Mouse (Mus musculus): Measurements from ENCODE around the gene Eif4a1. TPM values are rescaled to one million over a fixed set of nuclear protein-coding genes. Genes with fewer than 3 reads are reported as not detected.

Eif4a1 gene
- total and polyA plus RNA-seq, 3 experiments, result 114 to 1,689 (median 634) TPM

GRCm38 (mm10) chr11:69645860-69646259, 26.4 kb downstream of the Eif4a1 start:
- Histone ChIP-seq H3K79me2 (ENCODE audit: control insufficient read depth, insufficient read depth, low read length, poor library complexity) (no peaks in the 10 kb centered on the region), H3K4me1 (ENCODE audit: control insufficient read depth in 1 of 2, insufficient read depth in 2 of 2, low read length in 2 of 2) (no peaks in the 10 kb centered on the region), H3K9me3 (replicated peaks; ENCODE audit: insufficient read depth, low read length) (no peaks in the 10 kb centered on the region), H3K4me3 (ENCODE audit: control insufficient read depth in 1 of 2, insufficient read depth in 1 of 2, low read depth in 2 of 2, low read length in 2 of 2) (no peak overlapping the region), H3K27me3 (ENCODE audit: control insufficient read depth in 1 of 2, insufficient read depth in 2 of 2, low read length in 2 of 2) (no peaks in the 10 kb centered on the region), H3K9ac (ENCODE audit: control insufficient read depth, low read depth, low read length, poor library complexity, severe bottlenecking) (no peak overlapping the region), H3K36me3 (ENCODE audit: control insufficient read depth in 1 of 2, insufficient read depth in 2 of 2, low read length in 2 of 2) (peaks cover 0 to 56% of the 10 kb centered on the region in 2 experiments; a peak in 2 of 4 replicates), H3K27ac (ENCODE audit: control insufficient read depth, low read depth, low read length) (no peak overlapping the region)
- TF ChIP-seq POLR2AphosphoS2 (IDR thresholded peaks at IDR 0.05; ENCODE audit: low read length) (no peak), ZKSCAN1 (IDR thresholded peaks at IDR 0.05; ENCODE audit: low read depth, low read length) (no peak), ELF1 (IDR thresholded peaks at IDR 0.05; ENCODE audit: low read depth, low read length) (no peak), RAD21 (IDR thresholded peaks at IDR 0.05; ENCODE audit: low read depth, low read length) (no peak), ZC3H11A (IDR thresholded peaks at IDR 0.05; ENCODE audit: low read depth, low read length) (no peak), GATA1 (IDR thresholded peaks at IDR 0.05; ENCODE audit: low read depth, low read length) (no peak), USF2 (IDR thresholded peaks at IDR 0.05; ENCODE audit: borderline replicate concordance in 1 of 2, insufficient read depth in 1 of 2, low read depth in 1 of 2, low read length in 2 of 2) (no peak), ZNF384 (IDR thresholded peaks at IDR 0.05; ENCODE audit: low read depth, low read length) (no peak), KAT2A (conservative IDR thresholded peaks at IDR 0.05; ENCODE audit: low read depth, low read length) (no peak)
- DNase-seq (ENCODE audit: low read depth, low spot score), result no peak

- DNase-seq (ENCODE audit: low read depth, low spot score), result peak; percentile 53
Observed at GRCm38 (mm10) chr11:69635471-69635870, 36.8 kb downstream of the Eif4a1 start.

GRCm38 (mm10) chr11:69633128-69633866, 38.9 kb downstream of the Eif4a1 start:
- Histone ChIP-seq H3K9me3 (replicated peaks; ENCODE audit: insufficient read depth, low read length) (no peaks in the 10 kb centered on the region), H3K36me3 (ENCODE audit: control insufficient read depth in 1 of 2, insufficient read depth in 2 of 2, low read length in 2 of 2) (peaks cover 15 to 39% of the 10 kb centered on the region in 2 experiments)
- DNase-seq (ENCODE audit: low read depth, low spot score), result peak; percentile 68
- TF ChIP-seq RAD21 (IDR thresholded peaks at IDR 0.05; ENCODE audit: low read depth, low read length) (no peak), POLR2AphosphoS2 (IDR thresholded peaks at IDR 0.05; ENCODE audit: low read length) (no peak), TCF12 (IDR thresholded peaks at IDR 0.05; ENCODE audit: low read depth, low read length) (no peak), BHLHE40 (IDR thresholded peaks at IDR 0.05; ENCODE audit: borderline replicate concordance, low read depth, low read length) (no peak), CHD2 (IDR thresholded peaks at IDR 0.05; ENCODE audit: low read length) (no peak), POLR2AphosphoS5 (IDR thresholded peaks at IDR 0.05; ENCODE audit: borderline replicate concordance, low read depth, low read length) (no peak), NELFE (IDR thresholded peaks at IDR 0.05; ENCODE audit: low read depth, low read length) (no peak; the same call in 1 of the 2 replicates), E2F4 (IDR thresholded peaks at IDR 0.05; ENCODE audit: borderline replicate concordance, low read depth, low read length) (no peak), NRF1 (IDR thresholded peaks at IDR 0.05; ENCODE audit: insufficient read depth, low read depth, low read length, poor library complexity, severe bottlenecking) (no peak), MAZ (IDR thresholded peaks at IDR 0.05; ENCODE audit: low read depth, low read length) (peak; percentile 70; the same call in 1 of the 2 replicates), TBP (IDR thresholded peaks at IDR 0.05; ENCODE audit: low read depth, low read length) (0 out of 2 replicates have a peak, but pooled peaks have one; percentile 16), GABPA (IDR thresholded peaks at IDR 0.05; ENCODE audit: low read depth, low read length) (no peak), POLR2A (IDR thresholded peaks at IDR 0.05; ENCODE audit: control insufficient read depth in 1 of 2, insufficient read depth in 1 of 2, low read depth in 1 of 2, low read length in 2 of 2, poor library complexity in 1 of 2) (no peak; a peak in 1 of 4 replicates), MEF2A (IDR thresholded peaks at IDR 0.05; ENCODE audit: extremely low read depth, insufficient replicate concordance, low read depth, low read length, poor library complexity, severe bottlenecking) (no peak), ELF1 (IDR thresholded peaks at IDR 0.05; ENCODE audit: low read depth, low read length) (no peak)

More at GRCm38 (mm10) chr11:69635471-69635870, 36.8 kb downstream of the Eif4a1 start:
- Histone ChIP-seq H3K4me1 (ENCODE audit: control insufficient read depth in 1 of 2, insufficient read depth in 2 of 2, low read length in 2 of 2) (peaks cover 19 to 27% of the 10 kb centered on the region in 2 experiments), H3K9ac (ENCODE audit: control insufficient read depth, low read depth, low read length, poor library complexity, severe bottlenecking) (peak overlapping the region; percentile 37), H3K4me3 (ENCODE audit: control insufficient read depth in 1 of 2, insufficient read depth in 1 of 2, low read depth in 2 of 2, low read length in 2 of 2) (no peak overlapping the region), H3K79me2 (ENCODE audit: control insufficient read depth, insufficient read depth, low read length, poor library complexity) (peaks cover 44% of the 10 kb centered on the region), H3K27me3 (ENCODE audit: control insufficient read depth in 1 of 2, insufficient read depth in 2 of 2, low read length in 2 of 2) (no peaks in the 10 kb centered on the region), H3K36me3 (ENCODE audit: control insufficient read depth in 1 of 2, insufficient read depth in 2 of 2, low read length in 2 of 2) (peaks cover 28 to 39% of the 10 kb centered on the region in 2 experiments), H3K9me3 (replicated peaks; ENCODE audit: insufficient read depth, low read length) (no peaks in the 10 kb centered on the region), H3K27ac (ENCODE audit: control insufficient read depth, low read depth, low read length) (no peak overlapping the region)
- TF ChIP-seq MXI1 (IDR thresholded peaks at IDR 0.05; ENCODE audit: low read depth, low read length), result peak; percentile 36; the same call in 1 of the 2 replicates
- no peak for TF ChIP-seq CTCF (IDR thresholded peaks at IDR 0.05 in 2 of 3, conservative IDR thresholded peaks at IDR 0.05 in 1 of 3; ENCODE audit: control insufficient read depth in 1 of 3, insufficient read depth in 1 of 3, low read depth in 2 of 3, low read length in 3 of 3, poor library complexity in 1 of 3, severe bottlenecking in 1 of 3)
- peak; percentile 77 for TF ChIP-seq SIN3A (IDR thresholded peaks at IDR 0.05; ENCODE audit: low read length)
- TF ChIP-seq ETS1 (IDR thresholded peaks at IDR 0.05; ENCODE audit: low read depth, low read length), result 0 out of 2 replicates have a peak, but pooled peaks have one; percentile 47
- TF ChIP-seq GATA1 (IDR thresholded peaks at IDR 0.05; ENCODE audit: low read depth, low read length), result peak; percentile 68

More at GRCm38 (mm10) chr11:69633128-69633866, 38.9 kb downstream of the Eif4a1 start:
- no peaks in the 10 kb centered on the region for H3K27me3 ChIP-seq (ENCODE audit: control insufficient read depth in 1 of 2, insufficient read depth in 2 of 2, low read length in 2 of 2)
- H3K79me2 ChIP-seq (ENCODE audit: control insufficient read depth, insufficient read depth, low read length, poor library complexity), result peaks cover 43% of the 10 kb centered on the region
- H3K4me1 ChIP-seq (ENCODE audit: control insufficient read depth in 1 of 2, insufficient read depth in 2 of 2, low read length in 2 of 2), result peaks cover 19 to 27% of the 10 kb centered on the region in 2 experiments
- peak overlapping the region; percentile 57 to 84 for H3K4me3 ChIP-seq (ENCODE audit: control insufficient read depth in 1 of 2, insufficient read depth in 1 of 2, low read depth in 2 of 2, low read length in 2 of 2)
- H3K27ac ChIP-seq (ENCODE audit: control insufficient read depth, low read depth, low read length), result peak overlapping the region; percentile 55
- H3K9ac ChIP-seq (ENCODE audit: control insufficient read depth, low read depth, low read length, poor library complexity, severe bottlenecking), result peak overlapping the region; percentile 99

All from MEL (cell line).